Mouse (Mus musculus): ENCODE measurements at regions not wholly inside any gene's neighbourhood (a gene's known extent, or its start where the extent isn't known, plus 50 kb on each side); places are given as distances from the start of the nearest gene placed in this dataset.
A peak's percentile ranks its signal among the peaks of the same experiment; 100 is the strongest.

GRCm38 (mm10) chr8:24310893-24311292 is 414.8 kb downstream of the Adam3 start:
- TF ChIP-seq EP300 (IDR thresholded peaks at IDR 0.05; ENCODE audit: low read depth) (peak; percentile 34; the same call in 1 of the 2 replicates), CTCF (IDR thresholded peaks at IDR 0.05; ENCODE audit: low read depth) (no peak)

Data from liver, postnatal 0 days (tissue).